Mouse (Mus musculus) spleen, postnatal 36 days (tissue): ENCODE measurements around the gene Sept9.
"Not testable (repeated sequence)": the region's sequence is repeated elsewhere in the genome, so short reads cannot be mapped to it uniquely, and the experiment has no call there.

Experiments
- DNase-seq, 2 experiments: peaks; one replicate each; pipeline ENCODE4 v3.0.0; 2022; ENCODE audit warnings: low spot score in 2 of 2, mixed read lengths in 1 of 2

Gene Sept9

GRCm38 (mm10) chr11:117325468-117326139 is 126.1 kb downstream of the Sept9 start:
- DNase-seq = peak; percentile 93 to 94

GRCm38 (mm10) chr11:117326140-117326725 is 126.8 kb downstream of the Sept9 start:
- DNase-seq = peak in 1 of 2 experiments; percentile 37

- DNase-seq = peak; percentile 74 to 77
These were observed 127.6 kb downstream of the Sept9 start for GRCm38 (mm10) chr11:117326867-117327600.

- peak; percentile 73 to 74 for DNase-seq
These were observed 128.2 kb downstream of the Sept9 start for GRCm38 (mm10) chr11:117327633-117328032.

GRCm38 (mm10) chr11:117330076-117330950 is 130.9 kb downstream of the Sept9 start:
- peak in 1 of 2 experiments; percentile 1 for DNase-seq

GRCm38 (mm10) chr11:117330951-117331254 is 131.4 kb downstream of the Sept9 start:
- peak in 1 of 2 experiments; percentile 9 for DNase-seq

- DNase-seq = no peak
These were observed 132.1 kb downstream of the Sept9 start for GRCm38 (mm10) chr11:117331361-117332241.

- DNase-seq = peak; percentile 69 to 73
These were observed 133.0 kb downstream of the Sept9 start for GRCm38 (mm10) chr11:117332242-117333149.

- no peak for DNase-seq
These were observed 133.8 kb downstream of the Sept9 start for GRCm38 (mm10) chr11:117333150-117333715.

GRCm38 (mm10) chr11:117334101-117334500 is 134.6 kb downstream of the Sept9 start:
- DNase-seq = peak; percentile 61 to 69

GRCm38 (mm10) chr11:117335146-117335545 is 135.7 kb downstream of the Sept9 start:
- DNase-seq = no peak

GRCm38 (mm10) chr11:117336081-117336788 is 136.8 kb downstream of the Sept9 start:
- no peak for DNase-seq

- DNase-seq = no peak
These were observed 138.3 kb downstream of the Sept9 start for GRCm38 (mm10) chr11:117337749-117338148.

- DNase-seq = no peak
These were observed 139.0 kb downstream of the Sept9 start for GRCm38 (mm10) chr11:117338503-117338902.

- DNase-seq = no peak
These were observed 139.6 kb downstream of the Sept9 start for GRCm38 (mm10) chr11:117339050-117339449.

- no peak for DNase-seq
These were observed 141.8 kb downstream of the Sept9 start for GRCm38 (mm10) chr11:117341218-117341617.

GRCm38 (mm10) chr11:117342076-117342475 is 142.6 kb downstream of the Sept9 start:
- DNase-seq = no peak

GRCm38 (mm10) chr11:117342490-117342889 is 143.0 kb downstream of the Sept9 start:
- not testable (repeated sequence) for DNase-seq

- no peak for DNase-seq
These were observed 144.3 kb downstream of the Sept9 start for GRCm38 (mm10) chr11:117343800-117344199.
